Mouse (Mus musculus) ES-Bruce4 (cell line): Measurements from ENCODE around the gene Apopt1.

Experiments used
- CTCF ChIP-seq: IDR thresholded peaks from one replicate; pipeline ENCODE4 v1.8.1; 2011; ENCODE audit warnings: low read depth, low read length
- EP300 ChIP-seq: IDR thresholded peaks from 2 replicates; pipeline ENCODE4 v1.6.1; 2011; ENCODE audit warnings: low read depth, low read length; ENCODE audit not compliant: insufficient read depth
- POLR2A ChIP-seq: IDR thresholded peaks from one replicate; pipeline ENCODE4 v1.8.1; 2011; ENCODE audit warnings: low read length; ENCODE audit not compliant: insufficient read depth

GRCm38 (mm10) chr12:111677421-111677820 is 35.6 kb upstream of the Apopt1 start:
- TF ChIP-seq POLR2A, result no peak
- no peak for TF ChIP-seq CTCF
- TF ChIP-seq EP300, result no peak
